Mouse (Mus musculus): ENCODE measurements around the gene Taok1. TPM values are rescaled to one million over a fixed set of nuclear protein-coding genes. Genes with fewer than 3 reads are reported as not detected.

Taok1 gene
- polyA plus RNA-seq, 1 experiment from 2014 or later: 24.1 TPM

DNA sequence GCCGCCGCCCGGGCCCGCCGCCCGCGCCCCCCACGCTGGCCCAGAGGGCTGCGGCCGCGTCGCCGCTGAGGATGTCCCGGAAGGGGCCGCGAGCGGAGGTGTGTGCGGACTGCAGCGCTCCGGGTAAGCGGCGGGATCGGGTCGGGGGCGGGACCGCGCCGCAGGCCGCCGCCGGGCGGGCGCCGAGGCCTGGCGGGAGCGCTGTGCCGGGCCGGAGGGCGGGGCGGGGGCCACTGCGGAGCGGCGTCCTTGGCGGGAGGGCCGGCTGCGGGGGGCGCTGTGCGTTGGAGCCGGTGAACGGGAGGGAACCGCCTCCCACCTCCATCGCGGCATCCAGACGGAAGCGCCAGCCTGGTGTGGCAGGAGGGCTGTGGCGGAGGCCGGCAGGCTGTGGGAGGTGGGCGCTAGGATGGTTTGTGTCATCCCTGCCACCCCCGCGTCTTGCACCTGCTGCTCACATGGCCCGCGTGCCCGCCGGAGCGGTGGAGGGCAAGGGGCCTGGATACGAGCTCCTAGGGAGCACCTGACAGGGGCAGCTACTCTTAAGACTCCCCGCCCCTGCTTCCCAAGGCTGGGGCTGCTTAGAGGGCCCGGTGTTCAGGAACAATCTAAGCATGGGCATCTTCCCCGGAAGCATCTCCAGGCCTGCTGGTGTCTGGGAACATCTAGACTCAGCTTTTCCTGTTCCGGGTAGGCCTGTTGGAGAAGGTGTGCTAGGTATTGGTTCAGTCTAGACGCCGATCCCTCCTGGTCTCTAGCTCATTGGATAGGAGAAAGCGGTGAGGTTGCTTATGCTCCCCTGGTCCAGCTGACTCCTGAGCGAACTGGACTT lies 113.9 kb downstream of the Taok1 start, which contains the start of gene Git1:
TSS of gene Git1 (plus strand) at position 51 of the 832 bp plus-strand sequence.
- ATAC-seq (ENCODE audit: insufficient number of reproducible peaks, insufficient read depth, low FRiP score, low read depth): no peak
- peak within 1 kb of the TSS; percentile 79 for H3K4me2 ChIP-seq (replicated peaks; ENCODE audit: low read depth, low read length)
- peak within 1 kb of the TSS; percentile 97 for H3K9ac ChIP-seq (replicated peaks; ENCODE audit: low read depth, low read length)
- peak within 1 kb of the TSS; percentile 62 for H3K4me3 ChIP-seq (ENCODE audit: low read depth, low read length)
- WGBS: under 1% methylated on average over 53 of the region's 74 CpGs
- no peaks in the 10 kb centered on the region for H3K27me3 ChIP-seq (ENCODE audit: control insufficient read depth, insufficient read depth, low read length)
- no peaks in the 10 kb centered on the region for H3K9me3 ChIP-seq (ENCODE audit: control insufficient read depth, low read depth, low read length)
- peaks cover 48% of the 10 kb centered on the region for H3K4me1 ChIP-seq (ENCODE audit: control insufficient read depth, insufficient read depth, low read length)
- H3K27ac ChIP-seq (ENCODE audit: low read length): peak within 1 kb of the TSS; percentile 96
- no peaks in the 10 kb centered on the region for H3K36me3 ChIP-seq (ENCODE audit: control insufficient read depth, insufficient read depth, low read length)

DNA sequence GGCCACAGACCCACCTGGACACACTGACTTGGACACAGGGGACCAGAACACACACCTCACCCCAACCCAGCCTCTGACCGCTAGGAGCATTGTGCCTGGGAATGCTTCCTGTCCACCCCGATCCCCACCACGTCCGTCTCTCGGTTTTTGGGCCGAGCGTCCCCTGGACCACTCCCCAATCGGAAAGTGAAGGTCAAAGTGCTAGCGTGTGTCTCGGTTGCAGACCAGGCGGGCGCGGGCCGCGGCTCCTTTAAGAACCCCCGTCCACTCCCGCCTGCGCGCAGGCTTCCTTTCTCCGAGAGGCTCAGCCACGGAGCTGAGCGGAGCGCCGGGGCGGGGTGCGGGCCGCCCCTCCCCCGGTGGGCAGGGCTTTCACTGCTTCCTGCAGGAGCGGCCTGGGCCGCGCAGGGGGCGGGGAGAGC lies 114.7 kb downstream of the Taok1 start:
- 0% methylated on average over 29 of the region's 32 CpGs for WGBS
- Histone ChIP-seq H3K36me3 (ENCODE audit: control insufficient read depth, insufficient read depth, low read length) (no peaks in the 10 kb centered on the region), H3K4me3 (ENCODE audit: low read depth, low read length) (peak overlapping the region; percentile 62), H3K9ac (replicated peaks; ENCODE audit: low read depth, low read length) (peak overlapping the region; percentile 97), H3K27me3 (ENCODE audit: control insufficient read depth, insufficient read depth, low read length) (no peaks in the 10 kb centered on the region), H3K9me3 (ENCODE audit: control insufficient read depth, low read depth, low read length) (no peaks in the 10 kb centered on the region), H3K4me1 (ENCODE audit: control insufficient read depth, insufficient read depth, low read length) (peaks cover 54% of the 10 kb centered on the region), H3K4me2 (replicated peaks; ENCODE audit: low read depth, low read length) (peak overlapping the region; percentile 79), H3K27ac (ENCODE audit: low read length) (peak overlapping the region; percentile 96)
- peak; percentile 77 for ATAC-seq (ENCODE audit: insufficient number of reproducible peaks, insufficient read depth, low FRiP score, low read depth)

DNA sequence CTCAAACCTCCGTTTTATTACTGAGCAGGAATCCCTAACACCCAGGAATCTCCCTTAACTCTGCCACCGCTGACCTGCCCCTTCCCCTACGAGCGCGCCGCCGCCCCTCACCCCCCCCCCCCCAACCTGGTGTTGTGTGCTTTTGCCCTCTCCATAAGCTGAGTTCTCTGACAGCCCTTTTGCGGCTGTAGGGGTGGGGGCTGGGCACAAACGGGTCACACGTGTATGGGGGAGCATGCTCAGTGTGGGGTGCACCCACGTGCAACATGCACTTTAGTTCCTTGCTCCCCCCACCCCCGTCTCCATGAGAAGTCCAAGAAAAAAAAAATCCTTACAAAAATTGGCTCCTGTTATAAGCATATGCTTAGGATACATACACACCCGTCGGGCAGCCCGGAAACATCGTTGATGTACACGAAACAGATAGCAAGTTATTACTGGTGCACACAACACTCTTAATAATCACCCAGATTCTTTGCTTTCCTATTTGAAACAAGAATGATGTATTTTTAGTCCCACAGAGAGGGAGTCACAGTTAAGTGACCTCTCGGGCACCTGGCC lies 115.2 kb downstream of the Taok1 start:
- Histone ChIP-seq H3K9me3 (ENCODE audit: control insufficient read depth, low read depth, low read length) (no peaks in the 10 kb centered on the region), H3K4me1 (ENCODE audit: control insufficient read depth, insufficient read depth, low read length) (peaks cover 52% of the 10 kb centered on the region), H3K4me2 (replicated peaks; ENCODE audit: low read depth, low read length) (peak overlapping the region; percentile 79), H3K4me3 (ENCODE audit: low read depth, low read length) (peak overlapping the region; percentile 62), H3K27ac (ENCODE audit: low read length) (peak overlapping the region; percentile 96), H3K27me3 (ENCODE audit: control insufficient read depth, insufficient read depth, low read length) (no peaks in the 10 kb centered on the region), H3K9ac (replicated peaks; ENCODE audit: low read depth, low read length) (peak overlapping the region; percentile 97; the same call in 1 of the 2 replicates), H3K36me3 (ENCODE audit: control insufficient read depth, insufficient read depth, low read length) (no peaks in the 10 kb centered on the region)
- ATAC-seq (ENCODE audit: insufficient number of reproducible peaks, insufficient read depth, low FRiP score, low read depth): no peak
- WGBS: 0% methylated on average over 17 of the region's 18 CpGs

DNA sequence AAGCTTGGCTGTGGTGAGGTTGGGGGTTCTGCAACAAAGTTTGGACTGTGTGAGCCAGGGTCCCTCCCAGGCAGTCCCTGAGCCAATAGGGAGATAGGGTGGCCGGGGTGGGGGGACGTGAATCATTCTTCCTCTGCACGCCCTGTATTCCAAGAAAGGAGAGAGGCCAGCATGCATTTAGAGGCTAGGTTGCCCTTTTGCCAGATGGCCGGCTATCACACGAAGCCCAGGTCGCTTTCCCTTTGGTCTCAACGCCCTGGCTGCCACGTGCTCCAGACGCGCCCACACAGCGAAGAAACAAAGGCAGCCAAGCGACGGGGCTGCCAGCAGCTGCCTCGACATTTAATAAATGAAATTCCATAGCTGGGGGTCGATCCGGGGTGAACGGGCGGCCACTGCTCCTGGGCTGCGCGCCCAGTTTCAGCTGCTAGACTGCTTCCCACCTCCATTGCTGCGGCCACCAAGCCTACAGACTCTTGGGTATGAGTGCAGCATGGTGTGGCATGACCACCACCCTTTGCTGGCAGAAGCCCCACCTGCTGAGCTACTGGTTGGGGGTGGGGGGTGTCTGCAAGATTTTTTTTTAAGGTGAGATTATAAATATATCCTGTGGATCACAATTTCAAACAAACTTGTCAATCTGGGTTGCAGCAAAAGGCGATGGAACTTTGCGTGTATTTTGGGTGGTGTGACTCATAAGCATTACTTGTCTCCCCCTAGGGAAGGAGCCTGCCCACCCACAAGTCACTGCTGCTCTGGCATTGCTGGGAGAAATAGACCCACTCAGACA lies 115.9 kb downstream of the Taok1 start:
- ATAC-seq (ENCODE audit: insufficient number of reproducible peaks, insufficient read depth, low FRiP score, low read depth): peak; percentile 73
- Histone ChIP-seq H3K9me3 (ENCODE audit: control insufficient read depth, low read depth, low read length) (no peaks in the 10 kb centered on the region), H3K4me1 (ENCODE audit: control insufficient read depth, insufficient read depth, low read length) (peaks cover 47% of the 10 kb centered on the region), H3K27ac (ENCODE audit: low read length) (peak overlapping the region; percentile 96), H3K27me3 (ENCODE audit: control insufficient read depth, insufficient read depth, low read length) (no peaks in the 10 kb centered on the region), H3K9ac (replicated peaks; ENCODE audit: low read depth, low read length) (peak overlapping the region; percentile 21; the same call in 1 of the 2 replicates), H3K36me3 (ENCODE audit: control insufficient read depth, insufficient read depth, low read length) (no peaks in the 10 kb centered on the region), H3K4me2 (replicated peaks; ENCODE audit: low read depth, low read length) (peak overlapping the region; percentile 79), H3K4me3 (ENCODE audit: low read depth, low read length) (peak overlapping the region; percentile 62)
- WGBS: under 1% methylated on average over 23 of the region's 23 CpGs

DNA sequence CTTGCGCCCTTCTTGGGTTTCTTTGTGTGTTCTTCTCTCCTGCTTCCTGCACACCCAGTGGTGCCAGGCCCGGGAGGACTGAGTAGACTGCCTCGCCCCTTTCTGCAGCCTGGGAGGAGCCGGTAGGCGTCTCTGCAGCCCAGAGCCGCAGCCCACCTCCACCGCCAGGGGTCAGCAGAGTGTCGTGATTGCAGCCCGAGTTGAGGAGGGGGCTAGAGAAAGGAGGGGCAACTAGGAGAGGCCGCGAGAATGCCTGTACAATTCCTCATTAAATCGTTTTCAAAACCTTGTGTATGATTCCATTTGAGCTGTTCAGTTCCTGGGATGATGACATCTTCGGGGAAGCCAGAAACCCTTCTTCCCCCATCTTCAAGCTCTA lies 116.5 kb downstream of the Taok1 start:
- Histone ChIP-seq H3K9me3 (ENCODE audit: control insufficient read depth, low read depth, low read length) (no peaks in the 10 kb centered on the region), H3K4me2 (replicated peaks; ENCODE audit: low read depth, low read length) (peak overlapping the region; percentile 79), H3K36me3 (ENCODE audit: control insufficient read depth, insufficient read depth, low read length) (no peaks in the 10 kb centered on the region), H3K27ac (ENCODE audit: low read length) (peak overlapping the region; percentile 96), H3K9ac (replicated peaks; ENCODE audit: low read depth, low read length) (peak overlapping the region; percentile 21; the same call in 1 of the 2 replicates), H3K4me3 (ENCODE audit: low read depth, low read length) (peak overlapping the region; percentile 62), H3K4me1 (ENCODE audit: control insufficient read depth, insufficient read depth, low read length) (peaks cover 47% of the 10 kb centered on the region), H3K27me3 (ENCODE audit: control insufficient read depth, insufficient read depth, low read length) (no peaks in the 10 kb centered on the region)
- ATAC-seq (ENCODE audit: insufficient number of reproducible peaks, insufficient read depth, low FRiP score, low read depth): peak; percentile 70
- WGBS: 1% methylated on average over 13 of the region's 13 CpGs

GRCm38 (mm10) chr11:77490451-77490850 lies 117.2 kb downstream of the Taok1 start:
- Histone ChIP-seq H3K4me2 (replicated peaks; ENCODE audit: low read depth, low read length) (peak overlapping the region; percentile 79), H3K36me3 (ENCODE audit: control insufficient read depth, insufficient read depth, low read length) (no peaks in the 10 kb centered on the region), H3K9ac (replicated peaks; ENCODE audit: low read depth, low read length) (no peak overlapping the region), H3K27ac (ENCODE audit: low read length) (peak overlapping the region; percentile 96; the same call in 1 of the 2 replicates), H3K4me1 (ENCODE audit: control insufficient read depth, insufficient read depth, low read length) (peaks cover 48% of the 10 kb centered on the region), H3K27me3 (ENCODE audit: control insufficient read depth, insufficient read depth, low read length) (no peaks in the 10 kb centered on the region), H3K4me3 (ENCODE audit: low read depth, low read length) (peak overlapping the region; percentile 74; the same call in 1 of the 2 replicates), H3K9me3 (ENCODE audit: control insufficient read depth, low read depth, low read length) (no peaks in the 10 kb centered on the region)
- 67% methylated on average over 6 of the region's 6 CpGs for WGBS
- no peak for ATAC-seq (ENCODE audit: insufficient number of reproducible peaks, insufficient read depth, low FRiP score, low read depth)

- Histone ChIP-seq H3K27me3 (ENCODE audit: control insufficient read depth, insufficient read depth, low read length) (no peaks in the 10 kb centered on the region), H3K9ac (replicated peaks; ENCODE audit: low read depth, low read length) (peak within 1 kb of the TSS; percentile 74), H3K4me1 (ENCODE audit: control insufficient read depth, insufficient read depth, low read length) (peaks cover 46% of the 10 kb centered on the region), H3K36me3 (ENCODE audit: control insufficient read depth, insufficient read depth, low read length) (no peaks in the 10 kb centered on the region), H3K9me3 (ENCODE audit: control insufficient read depth, low read depth, low read length) (no peaks in the 10 kb centered on the region), H3K4me2 (replicated peaks; ENCODE audit: low read depth, low read length) (peak within 1 kb of the TSS; percentile 79), H3K27ac (ENCODE audit: low read length) (no peak within 1 kb of the TSS; the same call in 1 of the 2 replicates), H3K4me3 (ENCODE audit: low read depth, low read length) (peak within 1 kb of the TSS; percentile 74)
- peak; percentile 31; the same call in 1 of the 2 replicates for ATAC-seq (ENCODE audit: insufficient number of reproducible peaks, insufficient read depth, low FRiP score, low read depth)
- WGBS: 1% methylated on average over 69 of the region's 87 CpGs
These were observed 117.9 kb downstream of the Taok1 start, which contains the start of gene Ankrd13b for GRCm38 (mm10) chr11:77489591-77490235. Gene Ankrd13b, minus strand, starts transcription at chr11:77489678.
